Mouse (Mus musculus): ENCODE measurements around the gene Glipr1.

Glipr1 gene

DNA sequence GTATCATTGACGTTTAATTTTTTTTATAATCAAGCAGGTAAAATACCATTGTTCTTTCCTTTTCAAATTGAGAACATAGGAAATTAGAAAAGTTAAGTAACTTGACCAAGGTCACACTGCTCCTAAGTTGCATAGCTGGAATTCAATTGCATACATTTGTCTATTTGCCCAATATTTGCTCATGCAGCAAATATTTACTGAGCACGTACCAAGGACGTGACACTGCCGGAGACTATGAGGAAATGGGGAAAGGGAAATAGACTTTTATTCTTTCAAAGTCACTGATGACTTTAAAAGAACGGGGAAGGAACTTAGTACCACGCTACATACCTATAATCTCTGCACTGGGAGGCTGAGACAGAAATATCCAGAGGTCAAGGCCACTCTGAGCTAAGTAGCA, 42.0 kb downstream of the Glipr1 start:
- in situ Hi-C loops (cut with MboI, MseI): no loop called here

DNA sequence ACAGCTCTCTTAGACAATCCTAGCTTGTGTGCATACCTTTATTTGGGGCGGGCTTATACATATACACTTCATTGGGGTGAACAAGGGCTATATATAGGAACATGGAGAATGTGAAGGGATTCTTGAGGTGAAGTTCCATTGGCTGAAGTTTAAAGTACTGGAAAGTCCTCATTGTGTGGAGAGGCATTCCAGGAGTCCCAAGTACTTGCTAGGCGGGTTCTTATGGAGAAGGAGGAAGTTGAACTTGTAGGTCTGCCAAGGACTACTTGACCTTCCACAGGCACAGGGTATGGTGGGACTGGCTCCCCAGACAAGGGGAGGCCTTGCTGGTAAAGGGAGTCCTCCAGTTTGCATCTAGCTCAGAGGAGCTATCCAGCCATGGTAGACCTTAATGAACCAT, 43.1 kb downstream of the Glipr1 start:
- in situ Hi-C loops (cut with MboI, MseI): loop anchor here (10.0 kb wide), 1 partner anchor 455 kb away; the partner anchor contains the start of gene Phlda1

DNA sequence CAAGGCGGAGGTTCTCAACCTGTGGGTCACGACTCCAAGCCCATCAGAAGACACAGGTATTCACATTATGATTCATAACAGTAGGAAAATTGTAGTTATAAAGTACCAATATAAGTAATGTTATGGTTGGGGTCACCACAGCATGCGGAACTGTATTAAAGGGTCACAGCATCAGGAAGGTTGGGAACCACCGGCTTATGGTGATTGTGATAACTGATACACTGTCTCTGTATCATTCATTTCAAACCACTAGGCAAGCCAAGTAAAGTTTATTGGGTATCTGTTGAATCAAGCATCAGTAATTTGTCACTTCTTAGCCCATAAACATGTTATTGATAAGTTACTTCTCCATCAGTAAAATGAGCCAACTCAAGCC, 44.4 kb downstream of the Glipr1 start:
- in situ Hi-C loops (cut with MboI, MseI): loop anchor here (10.0 kb wide), 1 partner anchor 453 kb away; the partner anchor contains the start of gene Phlda1

DNA sequence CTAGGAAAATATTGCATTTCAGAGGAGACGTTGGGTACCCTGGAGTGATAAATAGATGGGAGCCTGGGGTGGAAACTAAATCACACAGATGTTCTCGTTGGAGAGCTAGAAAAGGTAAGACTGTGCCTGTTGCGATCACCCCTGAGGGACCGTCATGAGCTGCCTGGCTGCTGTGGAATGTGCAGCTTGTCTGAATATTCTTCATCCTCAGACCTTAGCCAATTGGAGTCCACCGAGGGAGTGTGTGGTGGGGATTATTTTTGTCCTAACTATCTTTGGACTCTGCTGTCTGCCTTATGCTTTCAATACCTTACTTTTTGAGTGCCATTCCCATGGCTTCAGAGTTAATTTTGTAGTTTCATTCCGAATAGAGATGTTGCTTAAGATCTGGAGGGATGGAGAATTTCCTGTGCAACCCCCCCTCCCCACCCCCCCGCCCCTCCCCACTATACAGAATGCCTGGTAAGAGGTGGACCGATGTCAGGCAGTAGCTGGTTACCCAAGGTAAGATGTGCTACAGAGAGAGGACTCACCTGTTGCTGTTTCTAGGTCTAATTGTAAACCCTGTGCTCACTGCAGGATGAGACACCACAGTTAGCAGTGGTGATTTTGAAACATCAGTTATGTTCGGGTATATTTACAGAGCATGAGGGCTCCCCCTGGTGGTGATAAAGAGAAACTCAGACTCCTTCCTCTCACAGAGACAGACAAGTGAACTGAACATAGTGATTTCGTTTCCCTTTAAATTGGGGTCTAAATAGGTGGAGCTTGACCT, 45.0 kb downstream of the Glipr1 start:
- in situ Hi-C loops (cut with MboI, MseI): loop anchor here (10.0 kb wide), 1 partner anchor 453 kb away; the partner anchor contains the start of gene Phlda1

DNA sequence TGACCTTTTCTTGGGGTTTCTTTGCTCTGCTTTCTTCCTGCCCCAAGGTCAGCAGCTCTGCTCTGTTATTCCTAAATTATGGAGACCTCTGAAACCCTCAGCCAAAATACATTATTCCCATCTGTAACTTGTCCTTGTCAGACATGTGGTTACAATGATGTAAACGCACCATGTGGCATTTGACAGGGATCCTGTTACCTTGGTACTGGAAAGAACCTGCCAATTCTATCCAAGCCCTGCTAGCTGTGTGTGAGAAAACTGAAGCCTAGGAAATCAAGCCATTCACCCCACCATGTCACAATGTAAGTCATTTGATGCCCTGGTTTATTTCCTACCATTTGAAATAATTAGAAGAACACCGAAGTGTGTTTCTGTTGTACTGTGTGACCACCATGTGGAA, 46.6 kb downstream of the Glipr1 start:
- in situ Hi-C loops (cut with MboI, MseI): loop anchor here (10.0 kb wide), 1 partner anchor 451 kb away; the partner anchor contains the start of gene Phlda1

DNA sequence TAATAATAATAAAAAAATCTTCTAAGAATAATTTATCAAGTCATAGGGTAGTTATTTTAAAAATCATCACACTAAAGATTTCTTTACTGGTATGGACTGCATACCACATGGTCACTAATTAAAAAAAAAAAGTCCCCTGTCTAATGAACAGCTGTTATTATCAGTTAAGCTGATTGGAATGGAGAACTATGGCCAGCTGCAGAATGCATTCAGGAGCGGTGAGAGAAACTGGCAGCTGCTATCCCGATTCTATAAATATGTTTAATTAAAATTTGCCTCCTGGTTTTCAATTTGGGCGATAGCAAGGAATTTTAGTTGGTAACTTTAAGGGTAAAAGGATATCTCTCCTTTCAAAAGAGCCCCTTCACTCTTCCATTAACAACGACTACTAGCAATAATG, 53.4 kb downstream of the Glipr1 start:
- in situ Hi-C loops (cut with MboI, MseI): no loop called here

DNA sequence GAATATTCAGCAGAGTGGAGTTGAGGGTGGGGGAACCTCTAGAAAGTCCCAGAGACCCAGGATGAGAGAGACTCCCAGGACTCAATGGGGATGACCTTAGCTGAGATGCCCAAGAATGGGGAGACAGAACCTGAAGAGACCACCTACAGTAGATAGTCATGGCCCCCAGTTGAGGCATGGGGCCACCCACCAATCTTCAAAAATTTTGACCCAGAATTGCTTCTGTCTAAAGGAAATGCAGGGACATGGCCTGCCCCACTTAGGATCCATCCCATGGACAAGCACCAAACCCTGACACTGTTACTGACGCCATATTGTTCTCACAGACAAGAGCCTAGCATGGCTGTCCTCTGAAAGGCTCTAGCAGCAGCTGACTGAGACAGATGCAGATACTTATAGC, 54.4 kb downstream of the Glipr1 start:
- in situ Hi-C loops (cut with MboI, MseI): no loop called here

DNA sequence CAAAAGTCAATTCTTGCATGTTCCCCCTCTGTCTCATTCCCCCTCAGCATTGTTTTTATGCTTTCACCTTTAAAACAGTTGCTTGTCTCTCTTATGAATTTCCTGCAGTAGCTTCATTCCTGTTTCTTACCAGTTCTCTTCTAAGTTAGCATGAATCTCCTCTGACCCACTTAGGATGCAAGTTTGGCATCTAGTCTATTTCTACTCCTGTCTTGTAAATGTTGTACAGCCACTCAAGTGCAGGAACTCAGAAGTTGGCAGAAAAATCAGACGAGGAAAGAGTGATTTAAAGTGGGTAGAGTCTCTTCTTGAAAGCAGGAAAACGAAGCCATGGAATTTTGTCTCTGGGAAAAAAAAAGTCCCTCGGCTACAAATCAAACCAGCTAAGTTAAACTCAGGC, 56.9 kb downstream of the Glipr1 start:
- in situ Hi-C loops (cut with MboI, MseI): no loop called here

DNA sequence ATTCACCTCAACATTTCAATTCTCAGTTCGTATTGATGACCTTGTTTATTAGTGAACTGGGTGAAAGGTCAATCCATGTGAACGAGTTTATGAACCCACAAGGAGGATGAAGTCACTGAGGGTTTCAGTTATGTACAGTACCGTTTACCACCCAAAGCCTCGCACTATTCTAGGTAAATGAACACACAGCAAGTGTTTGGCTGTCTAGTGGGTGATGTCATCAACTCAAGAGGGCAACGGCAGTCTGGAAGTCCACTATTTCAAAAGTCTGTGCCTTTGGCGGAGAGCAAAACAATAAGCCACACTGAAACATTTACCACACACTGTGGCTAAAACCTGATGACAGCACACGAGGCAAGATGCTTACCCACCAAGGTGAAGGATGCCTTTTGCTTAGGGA, 59.4 kb downstream of the Glipr1 start:
- in situ Hi-C loops (cut with MboI, MseI): no loop called here

DNA sequence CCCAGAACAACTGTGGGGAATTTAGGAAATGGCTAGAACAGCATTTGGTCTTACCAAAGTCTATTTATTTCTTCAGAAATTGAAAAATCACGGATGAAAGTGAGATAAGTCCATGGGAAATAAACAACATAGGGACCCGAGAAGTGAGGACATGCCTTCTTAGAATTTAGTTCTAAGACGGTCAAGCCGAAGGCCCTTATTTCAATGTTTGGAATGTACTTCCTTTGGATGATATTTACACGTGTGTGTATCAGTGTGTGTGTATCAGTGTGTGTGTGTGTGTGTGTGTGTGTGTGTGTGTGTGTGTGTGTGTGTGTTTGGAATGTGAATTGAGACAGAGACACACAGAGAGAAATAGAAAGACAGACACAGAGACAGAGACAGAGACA, 65.3 kb downstream of the Glipr1 start:
- in situ Hi-C loops (cut with MboI, MseI): no loop called here

DNA sequence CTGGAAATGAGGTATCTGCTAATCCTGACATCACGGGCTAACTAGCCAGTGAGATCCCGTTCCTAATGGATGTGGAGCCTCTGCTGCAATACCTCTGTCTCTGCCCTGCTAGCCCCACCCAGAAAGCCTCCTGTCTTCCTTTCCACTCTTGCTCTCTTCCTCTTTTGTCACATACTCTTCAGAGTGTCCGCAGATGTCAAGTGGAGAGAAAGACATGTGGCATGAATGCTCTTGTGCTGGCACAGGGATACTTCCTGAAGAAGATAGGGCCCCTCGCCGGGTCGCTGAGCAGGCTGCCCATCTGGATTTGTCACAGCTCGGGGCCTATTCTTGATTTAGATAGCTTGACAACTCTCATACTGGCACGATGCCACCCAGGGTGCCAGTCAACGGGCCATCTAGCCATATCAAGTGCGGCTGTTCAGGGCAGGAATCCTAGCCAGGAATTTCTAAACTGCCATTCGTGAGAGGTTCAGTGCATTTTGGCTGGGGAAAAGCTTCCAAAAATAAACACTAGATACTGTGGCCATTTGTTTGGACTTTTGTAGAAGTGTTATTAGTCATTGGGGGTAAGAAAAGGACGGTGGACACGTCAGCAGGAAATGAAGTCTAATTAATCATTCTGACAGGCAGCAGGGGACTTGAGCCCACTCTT, 65.8 kb downstream of the Glipr1 start:
- in situ Hi-C loops (cut with MboI, MseI): no loop called here

DNA sequence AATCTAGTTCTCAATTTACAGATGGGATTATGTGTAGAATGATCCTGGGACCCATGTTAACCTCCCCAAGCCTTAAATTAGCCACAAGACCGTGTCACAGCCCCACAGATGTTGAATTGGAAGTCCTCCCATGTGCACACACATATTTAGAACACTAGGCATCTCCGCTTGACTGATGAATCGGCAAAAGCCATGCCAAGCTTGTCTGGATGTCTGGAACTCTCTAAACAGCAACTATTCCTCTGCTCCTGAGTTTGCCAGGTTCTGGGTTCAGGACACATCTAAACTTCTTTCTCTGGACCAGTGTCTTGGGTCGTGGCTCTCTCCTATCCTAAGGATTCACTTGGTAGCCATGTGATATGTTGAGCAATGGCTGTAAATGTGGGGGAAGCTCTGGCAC, 66.4 kb downstream of the Glipr1 start:
- in situ Hi-C loops (cut with MboI, MseI): no loop called here
